Mouse (Mus musculus) liver, adult 2 months (tissue): ENCODE results near the gene Defb21.

Experiments used
- CTCF ChIP-seq: fragments of 200-500 bp; IDR thresholded peaks from 2 replicates; pipeline ENCODE4 v1.5.1; 2011; ENCODE audit warnings: low read depth, low read length, control low read depth
- POLR2A ChIP-seq: fragments of 200-500 bp; IDR thresholded peaks from 2 replicates; pipeline ENCODE4 v1.6.1; 2011; ENCODE audit warnings: low read length, control low read depth; ENCODE audit not compliant: insufficient read depth; ENCODE audit errors: extremely low read depth

DNA sequence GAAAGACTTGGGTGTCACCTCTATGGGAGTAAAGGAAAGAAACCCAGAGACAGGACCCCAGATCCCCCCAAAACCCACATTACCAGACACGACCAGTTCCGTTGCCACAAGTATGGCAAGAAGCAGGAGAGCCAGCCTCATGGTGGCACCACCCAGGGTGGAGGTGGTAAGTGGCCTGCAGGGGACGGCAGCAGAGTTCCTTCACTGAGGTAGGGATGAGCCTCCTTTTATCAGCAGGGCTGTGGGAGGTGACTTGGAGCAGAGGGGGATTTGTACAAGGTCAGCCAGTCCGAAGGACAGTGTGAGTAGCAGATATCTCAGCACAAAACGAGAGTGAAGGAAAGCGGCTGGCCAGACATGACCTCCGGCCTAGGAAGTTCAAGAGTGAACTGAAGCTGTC, 7.6 kb downstream of the Defb21 start, which contains the start of gene Defb19:
- no peak for TF ChIP-seq POLR2A
- TF ChIP-seq CTCF = no peak
